Mouse (Mus musculus): ENCODE measurements around the gene Adgrg1. TPM values are rescaled to one million over a fixed set of nuclear protein-coding genes. Genes with fewer than 3 reads are reported as not detected.
A peak's percentile ranks its signal among the peaks of the same experiment; 100 is the strongest.
"Not testable (repeated sequence)": the region's sequence is repeated elsewhere in the genome, so short reads cannot be mapped to it uniquely, and the experiment has no call there.

Adgrg1 gene
- polyA plus RNA-seq, 1 experiment: 63.8 TPM

DNA sequence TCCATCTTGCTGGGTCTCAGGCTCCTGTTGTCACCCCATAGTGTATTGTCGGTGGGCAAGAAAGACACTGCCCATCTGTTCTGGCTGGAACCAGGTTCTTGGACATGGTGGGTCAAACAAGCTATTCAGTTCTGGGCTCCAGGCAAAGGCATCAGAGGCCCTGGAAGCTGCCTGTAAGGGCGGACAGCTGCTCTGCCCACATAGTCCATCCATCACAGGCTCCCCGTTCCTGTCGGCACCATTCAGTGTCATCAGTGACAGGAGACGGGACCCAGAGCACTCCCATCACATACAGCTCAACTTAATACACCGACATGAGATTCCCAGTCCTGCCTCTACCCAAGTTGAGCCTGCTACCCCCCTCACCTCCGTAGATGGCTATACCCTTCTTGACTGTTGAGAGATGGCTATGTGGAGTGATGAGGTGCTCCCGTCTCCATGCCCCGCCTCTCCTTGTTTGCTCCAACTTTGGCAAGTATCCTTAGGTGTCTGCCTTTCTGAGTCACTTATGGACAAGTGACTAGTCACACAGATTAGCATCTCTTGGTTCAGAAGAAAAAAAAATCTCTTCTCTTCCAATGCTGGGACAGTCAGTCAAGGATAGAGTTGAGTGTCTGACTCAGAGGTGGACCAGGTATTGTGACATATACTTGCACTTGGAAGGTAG, 43.6 kb downstream of the Adgrg1 start:
- Histone ChIP-seq H3K27ac (ENCODE audit: insufficient read depth, low read length) (no peak overlapping the region), H3K4me1 (ENCODE audit: control insufficient read depth, insufficient read depth, low read length) (no peaks in the 10 kb centered on the region), H3K4me3 (ENCODE audit: insufficient read depth, low read length) (no peak overlapping the region)
- TF ChIP-seq POLR2A (IDR thresholded peaks at IDR 0.05; ENCODE audit: extremely low read depth, insufficient read depth, low read length) (no peak), CTCF (IDR thresholded peaks at IDR 0.05; ENCODE audit: extremely low read depth, insufficient read depth, low read length) (no peak)

- Histone ChIP-seq H3K4me1 (ENCODE audit: control insufficient read depth, insufficient read depth, low read length) (no peaks in the 10 kb centered on the region), H3K27ac (ENCODE audit: insufficient read depth, low read length) (no peak overlapping the region), H3K4me3 (ENCODE audit: insufficient read depth, low read length) (no peak overlapping the region)
- TF ChIP-seq CTCF (IDR thresholded peaks at IDR 0.05; ENCODE audit: extremely low read depth, insufficient read depth, low read length) (no peak), POLR2A (IDR thresholded peaks at IDR 0.05; ENCODE audit: extremely low read depth, insufficient read depth, low read length) (no peak)
These were observed 45.8 kb downstream of the Adgrg1 start for GRCm38 (mm10) chr8:95020293-95020777.

DNA sequence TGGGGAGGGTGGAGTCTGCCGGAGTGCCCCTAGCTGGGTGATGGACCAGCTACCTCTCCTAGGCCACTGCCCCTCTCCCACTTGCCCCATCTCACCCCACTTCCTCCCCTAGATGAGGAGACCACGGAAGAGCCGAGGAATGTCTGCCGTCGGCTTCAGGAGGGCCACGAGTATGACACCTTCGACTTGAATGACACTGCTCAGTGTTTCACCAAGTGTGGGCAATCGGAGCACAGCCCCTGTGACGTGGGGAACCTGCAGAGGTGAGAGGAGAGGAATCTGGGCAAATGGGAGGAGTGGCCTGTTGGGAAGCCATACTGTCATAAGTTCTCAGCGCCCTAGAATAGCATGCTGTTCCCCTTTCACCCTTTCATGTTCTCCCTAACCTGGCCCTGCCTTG, 46.3 kb downstream of the Adgrg1 start:
- no peak overlapping the region for H3K4me3 ChIP-seq (ENCODE audit: insufficient read depth, low read length)
- no peaks in the 10 kb centered on the region for H3K4me1 ChIP-seq (ENCODE audit: control insufficient read depth, insufficient read depth, low read length)
- H3K27ac ChIP-seq (ENCODE audit: insufficient read depth, low read length): no peak overlapping the region
- no peak for TF ChIP-seq CTCF (IDR thresholded peaks at IDR 0.05; ENCODE audit: extremely low read depth, insufficient read depth, low read length)
- no peak for TF ChIP-seq POLR2A (IDR thresholded peaks at IDR 0.05; ENCODE audit: extremely low read depth, insufficient read depth, low read length)

DNA sequence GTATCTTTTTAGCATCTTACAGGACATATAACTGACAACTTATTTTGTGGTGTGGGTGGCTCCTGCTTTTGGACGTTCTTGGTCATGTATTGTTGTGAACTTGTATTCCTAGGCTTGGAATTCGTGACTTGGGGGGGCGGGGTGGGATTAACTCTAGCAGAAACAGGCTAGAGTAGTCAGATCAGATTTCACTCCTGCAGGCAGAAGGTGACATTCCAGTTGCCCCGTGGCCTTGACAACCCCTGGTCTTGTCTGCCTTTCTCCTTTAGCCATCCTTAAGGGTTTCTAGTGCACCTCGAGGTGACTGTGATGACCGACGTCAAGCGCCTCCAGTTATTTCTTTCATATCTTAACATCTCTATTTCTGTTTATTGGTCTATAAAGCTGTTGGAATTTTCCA, 48.6 kb downstream of the Adgrg1 start:
- TF ChIP-seq POLR2A (IDR thresholded peaks at IDR 0.05; ENCODE audit: extremely low read depth, insufficient read depth, low read length): no peak
- TF ChIP-seq CTCF (IDR thresholded peaks at IDR 0.05; ENCODE audit: extremely low read depth, insufficient read depth, low read length): no peak
- Histone ChIP-seq H3K27ac (ENCODE audit: insufficient read depth, low read length) (no peak overlapping the region), H3K4me1 (ENCODE audit: control insufficient read depth, insufficient read depth, low read length) (no peaks in the 10 kb centered on the region), H3K4me3 (ENCODE audit: insufficient read depth, low read length) (no peak overlapping the region)

- Histone ChIP-seq H3K27ac (ENCODE audit: insufficient read depth, low read length) (no peak overlapping the region), H3K4me3 (ENCODE audit: insufficient read depth, low read length) (no peak overlapping the region), H3K4me1 (ENCODE audit: control insufficient read depth, insufficient read depth, low read length) (no peaks in the 10 kb centered on the region)
- TF ChIP-seq CTCF (IDR thresholded peaks at IDR 0.05; ENCODE audit: extremely low read depth, insufficient read depth, low read length): no peak
- TF ChIP-seq POLR2A (IDR thresholded peaks at IDR 0.05; ENCODE audit: extremely low read depth, insufficient read depth, low read length): no peak
These were observed 49.8 kb downstream of the Adgrg1 start for GRCm38 (mm10) chr8:95024387-95024786.

DNA sequence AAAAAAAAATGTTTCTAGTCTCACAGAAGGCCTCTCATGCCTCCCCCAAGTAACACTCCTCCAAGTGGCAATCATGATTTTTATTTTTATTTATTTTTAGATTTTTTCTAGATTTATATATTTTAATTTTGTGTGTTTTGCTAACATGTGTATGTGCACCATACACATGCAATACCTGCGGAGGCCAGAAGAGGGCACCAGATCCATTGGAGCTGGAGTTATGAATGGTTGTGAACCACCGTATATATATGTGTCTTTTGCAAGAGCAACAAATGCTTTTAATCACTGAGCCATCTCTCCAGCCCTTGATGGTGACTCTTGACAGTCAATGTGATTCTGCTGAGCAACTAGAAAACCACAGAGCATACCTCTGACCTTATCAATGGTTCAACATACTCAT, 50.9 kb downstream of the Adgrg1 start:
- peak; percentile 28; the same call in 1 of the 2 replicates for TF ChIP-seq CTCF (IDR thresholded peaks at IDR 0.05; ENCODE audit: extremely low read depth, insufficient read depth, low read length)
- no peak for TF ChIP-seq POLR2A (IDR thresholded peaks at IDR 0.05; ENCODE audit: extremely low read depth, insufficient read depth, low read length)
- Histone ChIP-seq H3K4me1 (ENCODE audit: control insufficient read depth, insufficient read depth, low read length) (no peaks in the 10 kb centered on the region), H3K27ac (ENCODE audit: insufficient read depth, low read length) (no peak overlapping the region), H3K4me3 (ENCODE audit: insufficient read depth, low read length) (no peak overlapping the region)

DNA sequence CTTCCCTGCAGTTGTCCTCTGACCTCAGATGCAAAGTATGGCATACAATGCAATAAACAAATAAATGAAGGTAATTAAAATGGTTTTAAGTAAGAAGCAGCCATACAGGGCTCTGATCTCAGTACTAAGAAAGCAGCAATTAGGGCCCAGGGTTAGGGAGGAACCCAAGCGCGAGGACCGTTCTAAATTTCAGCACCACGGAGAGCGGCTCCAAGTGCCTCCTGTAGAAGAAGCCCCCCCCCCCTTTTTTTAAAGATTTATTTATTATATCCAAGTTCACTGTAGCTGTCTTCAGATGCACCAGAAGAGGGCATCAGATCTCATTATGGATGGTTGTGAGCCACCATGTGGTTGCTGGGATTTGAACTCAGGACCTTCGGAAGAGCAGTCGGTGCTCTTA, 53.8 kb downstream of the Adgrg1 start:
- not testable (repeated sequence) for H3K4me1 ChIP-seq (ENCODE audit: control insufficient read depth, insufficient read depth, low read length); H3K27ac ChIP-seq (ENCODE audit: insufficient read depth, low read length); H3K4me3 ChIP-seq (ENCODE audit: insufficient read depth, low read length)

- no peak for TF ChIP-seq POLR2A (IDR thresholded peaks at IDR 0.05; ENCODE audit: extremely low read depth, insufficient read depth, low read length)
- no peak for TF ChIP-seq CTCF (IDR thresholded peaks at IDR 0.05; ENCODE audit: extremely low read depth, insufficient read depth, low read length)
- Histone ChIP-seq H3K4me1 (ENCODE audit: control insufficient read depth, insufficient read depth, low read length) (0 out of 2 replicates have a peak, but pooled peaks cover 2% of the 10 kb centered on the region), H3K27ac (ENCODE audit: insufficient read depth, low read length) (no peak overlapping the region), H3K4me3 (ENCODE audit: insufficient read depth, low read length) (no peak overlapping the region)
These were observed 62.8 kb downstream of the Adgrg1 start for GRCm38 (mm10) chr8:95037106-95037925.

DNA sequence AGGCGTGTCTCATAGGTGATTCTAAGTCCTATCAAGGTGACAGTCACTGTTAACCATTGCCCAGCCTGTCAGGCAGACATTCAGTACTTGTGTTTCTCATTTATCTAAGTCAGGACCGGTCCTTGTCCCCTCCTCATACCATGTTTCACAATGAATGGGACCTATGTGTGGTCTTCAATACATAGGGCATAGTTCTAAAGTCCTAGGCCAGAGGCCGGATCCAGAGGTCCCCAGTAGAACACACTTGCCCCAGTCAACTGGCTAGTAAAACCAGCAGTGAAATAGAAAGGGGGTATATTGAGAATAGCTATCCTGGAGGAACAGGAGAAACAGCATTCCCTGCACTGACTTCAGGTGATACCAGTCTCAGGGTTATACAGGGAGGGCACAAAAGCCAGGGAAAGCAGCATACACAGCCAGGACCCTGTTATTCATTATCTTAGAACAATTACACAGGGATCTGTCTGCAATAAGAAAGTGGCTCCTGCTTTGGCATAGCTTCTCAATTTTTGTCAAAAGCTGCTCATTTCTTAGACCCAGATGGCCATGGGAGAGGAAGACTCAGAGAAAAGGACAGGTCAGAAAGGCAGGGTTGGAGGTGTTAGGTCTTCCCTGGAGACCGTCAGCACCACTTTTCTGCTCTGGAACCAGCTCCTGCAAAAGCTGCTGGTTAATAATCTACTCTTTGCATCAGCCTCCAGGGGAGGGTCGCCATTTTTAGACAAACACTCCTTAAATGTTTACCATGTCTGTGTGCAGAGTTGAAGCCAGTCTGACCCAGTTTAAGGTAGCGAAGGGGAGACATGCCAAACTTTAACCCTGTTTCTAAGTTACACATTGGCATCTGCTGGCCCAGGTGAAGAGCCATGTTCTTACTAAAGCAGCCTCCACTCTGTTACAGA, 67.6 kb downstream of the Adgrg1 start:
- TF ChIP-seq CTCF (IDR thresholded peaks at IDR 0.05; ENCODE audit: extremely low read depth, insufficient read depth, low read length): no peak
- no peak for TF ChIP-seq POLR2A (IDR thresholded peaks at IDR 0.05; ENCODE audit: extremely low read depth, insufficient read depth, low read length)
- Histone ChIP-seq H3K4me1 (ENCODE audit: control insufficient read depth, insufficient read depth, low read length) (0 out of 2 replicates have a peak, but pooled peaks cover 2% of the 10 kb centered on the region), H3K4me3 (ENCODE audit: insufficient read depth, low read length) (no peak overlapping the region), H3K27ac (ENCODE audit: insufficient read depth, low read length) (no peak overlapping the region)
